Mouse (Mus musculus) lung, embryonic 15.5 days (tissue): ENCODE results near the gene Ola1. TPM values are rescaled to one million over a fixed set of nuclear protein-coding genes. Genes with fewer than 3 reads are reported as not detected.

ENCODE experiments used
- ATAC-seq: fragments of 200-750 bp; cut with Nextera tagmentation; 2 replicates; pipeline ENCODE4 v1.8.0; 2017; ENCODE audit warnings: moderate number of reproducible peaks, borderline replicate concordance; ENCODE audit not compliant: low FRiP score, low TSS enrichment; ENCODE audit errors: extremely low read depth
- H3K27ac ChIP-seq: fragments of 300-500 bp; sonication (generic); 2 replicates; pipeline ENCODE4 v1.5.1; 2015; ENCODE audit warnings: moderate library complexity, mild to moderate bottlenecking, inconsistent platforms
- H3K27me3 ChIP-seq: fragments of 300-500 bp; sonication (generic); 2 replicates; pipeline ENCODE4 v1.6.1; 2015; ENCODE audit warnings: inconsistent platforms
- H3K36me3 ChIP-seq: fragments of 300-500 bp; sonication (generic); 2 replicates; pipeline ENCODE4 v1.6.1; 2015; ENCODE audit warnings: inconsistent platforms
- H3K4me1 ChIP-seq: fragments of 300-500 bp; sonication (generic); 2 replicates; pipeline ENCODE4 v1.6.1; 2015; ENCODE audit warnings: inconsistent platforms
- H3K4me2 ChIP-seq: fragments of 300-500 bp; sonication (generic); 2 replicates; pipeline ENCODE4 v1.6.1; 2015; ENCODE audit warnings: inconsistent platforms, mild to moderate bottlenecking, moderate library complexity
- H3K4me3 ChIP-seq: fragments of 300-500 bp; sonication (generic); 2 replicates; pipeline ENCODE4 v1.5.1; 2015; ENCODE audit warnings: mild to moderate bottlenecking, inconsistent platforms
- H3K9ac ChIP-seq: fragments of 300-500 bp; sonication (generic); 2 replicates; pipeline ENCODE4 v1.6.1; 2015; ENCODE audit warnings: inconsistent platforms
- H3K9me3 ChIP-seq: fragments of 300-500 bp; sonication (generic); 2 replicates; pipeline ENCODE4 v1.6.1; 2016; ENCODE audit warnings: inconsistent platforms
- WGBS: fragments of 180-500 bp; shearing (Covaris S2); methylation state at CpG from one replicate; pipeline ENCODE4 v1.1.7; 2015; 5-methylcytosine and 5-hydroxymethylcytosine counted together
- polyA plus RNA-seq: library from polyadenylated mRNA; unstranded; fragments of >200 nt; fragmentation: Nextera tagmentation; extraction: Ambion mirVana; gene quantifications from 2 replicates; pipeline ENCODE4 v1.2.1, GENCODE M21; 2015

The Ola1 gene
- polyA plus RNA-seq, 1 experiment from 2014 or later, result 80.1 TPM

DNA sequence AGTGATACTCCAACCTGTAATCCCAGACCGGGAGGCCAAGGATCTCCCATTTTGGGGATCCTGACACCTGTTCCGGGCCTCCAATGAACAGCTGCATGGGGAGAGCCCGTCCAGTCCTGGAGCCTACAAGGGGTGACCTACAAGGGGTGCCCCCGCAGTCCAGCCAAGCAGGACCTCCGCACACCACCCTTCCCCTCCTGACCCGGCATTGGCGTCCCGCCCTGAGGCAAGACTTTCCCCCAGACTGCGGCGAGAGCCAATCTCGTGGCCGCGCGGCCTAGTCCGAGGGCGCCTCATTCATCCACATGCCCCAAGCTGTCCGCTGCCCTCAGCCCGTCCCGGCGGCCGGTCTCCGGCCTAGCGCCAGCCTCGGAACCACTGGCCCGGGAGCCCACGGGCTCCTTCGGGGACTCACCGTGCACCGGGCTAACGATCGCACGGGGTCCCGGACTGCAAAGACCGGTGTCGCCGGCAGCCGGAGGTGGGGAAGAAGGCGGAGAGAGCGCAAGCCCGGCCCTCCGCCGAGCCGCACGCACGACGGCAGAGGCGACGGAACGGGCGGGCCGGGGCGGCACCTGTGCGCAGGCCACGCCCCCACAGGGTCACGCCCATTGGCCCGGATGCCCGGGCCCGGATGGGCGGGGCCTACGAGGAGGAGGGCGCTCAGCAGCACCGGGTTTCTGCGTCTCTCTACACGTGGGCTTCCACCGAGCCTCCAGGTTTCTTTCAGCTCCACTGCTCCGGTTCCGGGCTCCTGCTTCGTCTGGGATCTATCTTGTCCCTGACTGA, 4.7 kb downstream of the Ola1 start:
- WGBS, result 0% methylated on average over 68 of the region's 68 CpGs
- peak; percentile 98 for ATAC-seq

DNA sequence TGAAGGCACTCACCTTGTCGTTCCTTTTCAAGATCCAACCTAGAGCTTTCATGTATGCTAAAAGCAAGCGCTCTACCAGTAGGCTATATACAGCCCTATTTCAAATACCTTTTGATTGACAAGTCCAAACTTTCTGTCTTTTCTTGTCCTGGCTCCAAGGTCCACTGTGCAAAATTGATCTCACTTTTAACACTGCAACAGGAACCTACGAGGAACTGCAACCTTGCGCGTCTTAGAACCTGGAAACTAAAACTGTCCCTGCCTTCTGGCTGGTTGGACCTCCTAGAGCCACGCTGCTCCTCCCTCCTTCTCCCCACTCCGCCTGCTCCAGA, 5.2 kb downstream of the Ola1 start:
- H3K27ac ChIP-seq, result peak overlapping the region; percentile 63; the same call in 1 of the 2 replicates
- WGBS, result 23% methylated on average over 7 of the region's 7 CpGs

More for the DNA sequence above, 4.7 kb downstream of the Ola1 start:
- H3K9ac ChIP-seq, result peak overlapping the region; percentile 79
- peaks cover 11% of the 10 kb centered on the region for H3K4me1 ChIP-seq
- no peaks in the 10 kb centered on the region for H3K27me3 ChIP-seq
- peaks cover 7% of the 10 kb centered on the region; the same call in 1 of the 2 replicates for H3K36me3 ChIP-seq
- H3K4me2 ChIP-seq, result peak overlapping the region; percentile 91
- H3K4me3 ChIP-seq, result peak overlapping the region; percentile 94
- peak overlapping the region; percentile 63 for H3K27ac ChIP-seq
- no peaks in the 10 kb centered on the region for H3K9me3 ChIP-seq

DNA sequence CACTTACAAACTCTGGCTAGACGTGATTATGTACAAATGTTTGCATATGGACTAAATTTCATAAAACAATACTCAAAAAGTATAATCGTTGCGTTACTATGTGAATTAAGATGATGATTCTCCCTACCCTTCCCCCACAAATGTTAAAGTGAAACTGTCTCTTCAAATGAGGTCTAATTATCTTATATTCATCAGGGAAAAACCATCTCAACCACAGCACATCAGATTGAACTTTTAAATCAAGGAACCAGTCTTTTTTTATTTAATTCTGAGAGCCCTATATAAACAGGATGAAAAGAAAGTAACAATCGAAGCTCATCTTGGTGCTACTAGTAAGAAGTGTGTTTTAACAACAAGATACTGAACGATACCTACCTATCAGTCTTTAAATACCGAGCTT, 14.4 kb downstream of the Ola1 start:
- Histone ChIP-seq H3K4me3 (no peak overlapping the region), H3K9ac (no peak overlapping the region), H3K36me3 (no peaks in the 10 kb centered on the region), H3K27me3 (no peaks in the 10 kb centered on the region), H3K4me2 (no peak overlapping the region), H3K9me3 (no peaks in the 10 kb centered on the region), H3K27ac (no peak overlapping the region), H3K4me1 (no peaks in the 10 kb centered on the region)
- 77% methylated on average over 6 of the region's 6 CpGs for WGBS
- no peak for ATAC-seq

More for the DNA sequence above, 5.2 kb downstream of the Ola1 start:
- Histone ChIP-seq H3K9ac (peak overlapping the region; percentile 79), H3K4me1 (peaks cover 11% of the 10 kb centered on the region), H3K4me2 (peak overlapping the region; percentile 91), H3K9me3 (no peaks in the 10 kb centered on the region), H3K4me3 (peak overlapping the region; percentile 94), H3K27me3 (no peaks in the 10 kb centered on the region), H3K36me3 (peaks cover 7% of the 10 kb centered on the region; the same call in 1 of the 2 replicates)
- ATAC-seq, result no peak

DNA sequence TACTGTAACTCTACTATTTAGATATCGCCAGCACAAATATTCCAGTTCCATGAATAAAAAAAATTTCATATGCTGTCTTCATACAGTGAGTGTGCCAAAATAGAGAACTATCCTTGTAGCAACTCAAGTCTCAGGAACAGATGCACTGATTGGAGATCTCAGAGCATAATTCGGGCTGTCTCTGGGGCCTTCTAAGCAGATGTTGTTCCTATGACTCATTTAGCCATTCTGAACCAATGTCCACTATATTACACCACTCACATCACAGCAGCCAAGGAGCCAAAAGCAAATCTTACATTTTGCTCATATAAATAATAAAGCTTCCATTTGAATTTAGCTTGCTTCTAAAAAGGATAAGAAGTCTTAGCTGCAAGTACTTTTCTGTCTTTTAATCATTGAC, 30.2 kb downstream of the Ola1 start:
- Histone ChIP-seq H3K4me2 (no peak overlapping the region), H3K27ac (no peak overlapping the region), H3K9ac (no peak overlapping the region), H3K4me1 (no peaks in the 10 kb centered on the region), H3K27me3 (no peaks in the 10 kb centered on the region), H3K9me3 (no peaks in the 10 kb centered on the region), H3K36me3 (no peaks in the 10 kb centered on the region), H3K4me3 (no peak overlapping the region)
- no peak for ATAC-seq
- WGBS, result 88% methylated on average over 2 of the region's 2 CpGs

DNA sequence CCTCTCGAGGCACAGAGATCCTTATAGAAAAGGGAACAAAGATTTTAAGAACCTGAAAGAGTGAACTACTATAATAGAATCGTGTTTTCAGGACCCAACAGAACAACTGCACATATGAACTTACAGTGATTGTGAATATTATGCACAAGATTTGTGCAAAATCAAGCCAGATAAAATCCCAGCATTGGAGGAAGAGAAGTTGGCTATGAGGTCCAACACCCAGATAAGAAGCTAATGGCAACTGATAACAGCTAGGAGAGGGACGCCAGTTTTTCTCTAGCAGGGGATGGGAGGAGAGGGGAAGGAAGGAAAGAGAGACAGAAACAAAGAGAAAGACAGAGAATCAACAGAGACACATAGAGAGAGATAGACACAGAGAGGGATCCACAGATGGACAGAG, 33.5 kb downstream of the Ola1 start:
- Histone ChIP-seq H3K4me3 (no peak overlapping the region), H3K27ac (no peak overlapping the region), H3K9ac (no peak overlapping the region), H3K36me3 (no peaks in the 10 kb centered on the region), H3K4me2 (no peak overlapping the region), H3K27me3 (no peaks in the 10 kb centered on the region), H3K9me3 (no peaks in the 10 kb centered on the region), H3K4me1 (no peaks in the 10 kb centered on the region)
- WGBS, result 64% methylated on average over 3 of the region's 3 CpGs
- no peak for ATAC-seq

DNA sequence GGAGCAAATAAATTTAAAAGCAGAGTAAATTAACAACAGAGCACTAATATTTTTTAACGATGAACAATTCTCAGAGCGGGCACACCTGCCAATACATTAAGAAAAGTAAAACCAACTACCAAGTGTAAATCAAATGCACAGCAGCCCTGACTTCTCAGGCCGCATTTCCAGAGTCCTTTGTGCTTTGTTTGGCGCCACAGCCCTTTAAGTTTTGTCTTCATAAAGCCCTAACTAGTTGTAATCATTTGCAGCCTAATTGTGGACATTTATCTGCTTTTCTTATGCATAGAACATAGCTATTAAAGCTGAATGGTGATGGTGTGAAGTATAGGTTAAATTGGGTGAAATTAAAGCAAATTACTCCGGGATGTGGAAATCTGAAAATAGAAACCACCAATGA, 49.2 kb downstream of the Ola1 start:
- H3K4me1 ChIP-seq, result no peaks in the 10 kb centered on the region
- no peaks in the 10 kb centered on the region for H3K36me3 ChIP-seq
- H3K27ac ChIP-seq, result no peak overlapping the region
- H3K9ac ChIP-seq, result no peak overlapping the region
- WGBS, result 85% methylated on average over 5 of the region's 5 CpGs
- no peak for ATAC-seq
- H3K27me3 ChIP-seq, result no peaks in the 10 kb centered on the region
- no peak overlapping the region for H3K4me2 ChIP-seq
- no peak overlapping the region for H3K4me3 ChIP-seq
- no peaks in the 10 kb centered on the region for H3K9me3 ChIP-seq

DNA sequence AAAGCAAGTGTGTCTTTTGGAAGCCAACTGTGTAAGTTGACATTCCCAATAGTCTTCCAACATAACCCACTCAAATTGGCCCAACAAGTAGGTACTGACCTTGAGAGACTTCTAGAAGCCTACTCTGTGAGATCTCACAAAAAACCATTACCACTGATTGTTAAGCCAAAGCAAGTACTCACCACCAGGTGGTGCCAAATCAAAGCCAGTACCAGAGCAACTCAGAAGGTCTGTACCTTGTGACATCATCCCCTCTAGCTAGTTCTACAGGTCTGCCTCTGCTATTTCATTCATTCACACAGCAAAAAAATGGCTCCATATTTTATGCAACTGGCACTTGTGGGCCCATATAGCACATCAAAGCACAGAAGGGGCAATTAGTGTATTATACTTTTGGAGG, 51.6 kb downstream of the Ola1 start:
- Histone ChIP-seq H3K27ac (no peak overlapping the region), H3K9ac (no peak overlapping the region), H3K27me3 (no peaks in the 10 kb centered on the region), H3K9me3 (no peaks in the 10 kb centered on the region), H3K4me3 (no peak overlapping the region), H3K4me1 (no peaks in the 10 kb centered on the region), H3K36me3 (no peaks in the 10 kb centered on the region), H3K4me2 (no peak overlapping the region)
- ATAC-seq, result no peak

DNA sequence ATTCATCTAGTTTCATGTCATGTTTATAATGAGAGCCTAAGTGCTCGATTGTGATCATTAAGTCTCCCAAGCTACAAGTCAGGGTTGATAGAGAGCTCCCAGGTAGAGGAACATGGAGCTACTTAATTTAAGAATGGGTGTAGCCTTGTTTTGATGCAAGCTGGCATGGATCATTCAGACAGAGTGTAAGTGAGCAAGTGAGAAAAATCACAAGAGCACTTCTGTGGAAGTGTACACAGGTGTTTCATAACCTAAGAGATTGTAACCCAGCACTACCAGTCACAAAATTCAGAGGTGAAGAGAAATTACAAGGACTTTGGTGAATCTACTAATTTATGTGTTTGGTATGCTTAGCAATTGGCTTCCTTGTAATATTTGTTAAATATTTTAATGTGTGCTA, 54.1 kb downstream of the Ola1 start:
- H3K9me3 ChIP-seq, result no peaks in the 10 kb centered on the region
- 55% methylated on average over 1 of the region's 1 CpGs for WGBS

DNA sequence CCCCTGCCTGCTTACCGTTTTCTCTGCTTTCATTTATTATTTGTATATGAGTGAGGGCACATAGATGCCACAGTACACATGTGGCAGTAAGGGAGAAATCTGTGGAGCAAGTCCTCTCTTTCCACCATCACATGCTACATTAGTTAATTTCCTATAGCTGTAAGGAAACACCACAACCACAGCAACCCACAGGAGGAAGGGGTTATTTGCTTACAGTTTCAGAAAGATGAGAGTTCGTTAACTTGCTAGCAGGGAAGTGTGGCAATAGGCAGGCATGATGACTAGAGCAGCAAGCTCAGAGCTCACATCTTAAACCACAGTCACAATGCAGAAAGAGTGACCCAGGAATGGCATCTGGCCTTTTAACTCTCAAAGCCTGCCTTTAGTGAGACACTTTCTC, 58.0 kb downstream of the Ola1 start:
- 67% methylated on average over 2 of the region's 2 CpGs for WGBS
- Histone ChIP-seq H3K4me1 (no peaks in the 10 kb centered on the region), H3K27ac (no peak overlapping the region), H3K4me3 (no peak overlapping the region), H3K9ac (no peak overlapping the region), H3K9me3 (no peaks in the 10 kb centered on the region), H3K27me3 (no peaks in the 10 kb centered on the region), H3K36me3 (peaks cover 6% of the 10 kb centered on the region), H3K4me2 (no peak overlapping the region)
- no peak for ATAC-seq

More for the DNA sequence above, 54.1 kb downstream of the Ola1 start:
- no peaks in the 10 kb centered on the region for H3K27me3 ChIP-seq
- H3K4me3 ChIP-seq, result no peak overlapping the region
- no peak overlapping the region for H3K27ac ChIP-seq
- H3K4me2 ChIP-seq, result no peak overlapping the region
- ATAC-seq, result no peak
- H3K4me1 ChIP-seq, result no peaks in the 10 kb centered on the region
- no peak overlapping the region for H3K9ac ChIP-seq
- no peaks in the 10 kb centered on the region for H3K36me3 ChIP-seq

DNA sequence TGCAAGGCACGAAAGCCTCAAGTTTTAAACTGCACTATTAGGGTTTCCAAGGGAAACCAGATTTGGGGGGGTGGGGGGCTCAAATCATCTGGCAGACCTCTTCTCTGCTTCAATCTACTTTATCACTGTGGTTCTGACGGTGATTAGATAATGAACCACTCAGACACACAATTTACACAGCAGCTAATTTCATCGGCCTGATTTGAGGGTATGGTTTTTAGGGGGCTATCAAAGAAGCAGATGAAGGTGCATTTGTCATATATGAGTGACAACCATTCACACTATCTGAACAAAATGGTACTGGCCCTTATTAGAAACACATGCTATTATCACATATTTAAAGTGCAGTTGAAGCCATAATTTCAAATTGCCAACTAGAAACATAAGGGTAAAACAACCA, 61.5 kb downstream of the Ola1 start:
- Histone ChIP-seq H3K27me3 (no peaks in the 10 kb centered on the region), H3K9ac (no peak overlapping the region), H3K9me3 (no peaks in the 10 kb centered on the region), H3K4me2 (no peak overlapping the region), H3K4me3 (no peak overlapping the region), H3K4me1 (no peaks in the 10 kb centered on the region), H3K27ac (no peak overlapping the region), H3K36me3 (peaks cover 10% of the 10 kb centered on the region)
- WGBS, result 87% methylated on average over 3 of the region's 3 CpGs
- no peak for ATAC-seq

DNA sequence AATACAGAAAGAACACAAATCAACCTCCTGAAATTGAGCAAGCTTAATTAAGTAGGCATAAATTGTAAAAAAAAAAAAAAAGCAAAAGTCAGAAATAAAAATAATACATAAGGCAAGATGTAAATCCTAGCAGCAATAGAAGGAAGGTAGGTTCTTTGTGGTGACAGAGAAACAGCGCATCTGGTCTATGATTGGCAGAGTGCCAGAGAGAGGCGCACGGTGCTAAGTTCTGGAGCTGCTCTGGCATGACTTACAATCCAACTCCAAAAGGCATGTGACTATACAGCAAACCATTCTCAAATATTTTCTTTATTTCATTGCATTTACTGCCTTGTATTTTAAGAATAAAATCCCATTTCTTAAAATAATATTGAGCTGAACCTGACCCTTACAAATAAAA, 68.2 kb downstream of the Ola1 start:
- no peaks in the 10 kb centered on the region for H3K27me3 ChIP-seq
- H3K4me1 ChIP-seq, result no peaks in the 10 kb centered on the region
- H3K36me3 ChIP-seq, result 0 out of 2 replicates have a peak, but pooled peaks cover 3% of the 10 kb centered on the region
- H3K9ac ChIP-seq, result no peak overlapping the region
- no peaks in the 10 kb centered on the region for H3K9me3 ChIP-seq
- ATAC-seq, result no peak
- H3K27ac ChIP-seq, result no peak overlapping the region
- no peak overlapping the region for H3K4me2 ChIP-seq
- WGBS, result 41% methylated on average over 3 of the region's 3 CpGs
- H3K4me3 ChIP-seq, result no peak overlapping the region

DNA sequence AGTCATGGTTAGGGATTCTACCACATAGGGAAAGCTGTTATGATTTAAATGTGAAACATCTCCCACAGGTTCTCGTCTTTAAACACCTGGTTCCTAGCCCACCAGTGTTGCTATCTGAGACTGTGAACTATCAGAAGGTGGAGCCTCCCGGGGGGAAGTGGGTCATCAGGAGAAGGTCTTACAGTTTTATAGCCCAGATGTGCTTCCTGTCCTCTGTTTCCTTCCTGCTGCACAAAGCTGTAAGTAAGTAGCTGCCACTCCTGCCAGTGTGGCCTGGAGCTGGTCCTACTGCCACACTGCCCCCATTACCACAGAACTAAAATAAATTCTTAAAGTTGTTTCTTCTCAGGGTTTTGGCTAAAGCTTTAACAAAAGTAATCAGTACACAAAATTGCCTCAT, 72.6 kb downstream of the Ola1 start:
- H3K27me3 ChIP-seq, result no peaks in the 10 kb centered on the region
- ATAC-seq, result no peak
- H3K4me1 ChIP-seq, result no peaks in the 10 kb centered on the region; the same call in 1 of the 2 replicates
- no peaks in the 10 kb centered on the region for H3K36me3 ChIP-seq
- WGBS, result 56% methylated on average over 2 of the region's 2 CpGs
- no peak overlapping the region for H3K27ac ChIP-seq
- no peak overlapping the region for H3K9ac ChIP-seq
- H3K4me3 ChIP-seq, result no peak overlapping the region
- H3K4me2 ChIP-seq, result no peak overlapping the region
- no peaks in the 10 kb centered on the region for H3K9me3 ChIP-seq
